Mouse (Mus musculus) bone marrow, adult 2 months (tissue): ENCODE data around the gene Zc3h18. TPM values are rescaled to one million over a fixed set of nuclear protein-coding genes. Genes with fewer than 3 reads are reported as not detected.

ENCODE experiments used
- H3K27ac ChIP-seq: fragments of 200-500 bp; 2 replicates; pipeline ENCODE4 v1.5.1; 2012; ENCODE audit warnings: low read depth, mild to moderate bottlenecking, control low read depth, inconsistent platforms, low read length; ENCODE audit not compliant: control insufficient read depth, poor library complexity, insufficient read depth
- H3K4me1 ChIP-seq: fragments of 200-500 bp; 2 replicates; pipeline ENCODE4 v1.6.1; 2011; ENCODE audit warnings: low read length; ENCODE audit not compliant: control insufficient read depth, insufficient read depth
- H3K4me3 ChIP-seq: fragments of 200-500 bp; replicated peaks from 2 replicates; pipeline ENCODE3; 2011; ENCODE audit warnings: mild to moderate bottlenecking, low read depth, low read length, control low read depth; ENCODE audit not compliant: control insufficient read depth
- CTCF ChIP-seq: fragments of 200-500 bp; IDR thresholded peaks from 2 replicates; pipeline ENCODE4 v1.5.1; 2011; ENCODE audit warnings: low read length, control low read depth; ENCODE audit not compliant: control insufficient read depth, insufficient read depth
- POLR2A ChIP-seq: fragments of 200-500 bp; IDR thresholded peaks from 2 replicates; pipeline ENCODE4 v1.6.1; 2011; ENCODE audit warnings: low read depth, mild to moderate bottlenecking, control low read depth, low read length, borderline replicate concordance; ENCODE audit not compliant: control insufficient read depth
- WGBS: fragments of 180-500 bp; shearing (Covaris S2); methylation state at CpG from one replicate; pipeline ENCODE4 v1.1.7; 2018; 5-methylcytosine and 5-hydroxymethylcytosine counted together
- polyA plus RNA-seq: library from polyadenylated mRNA; stranded (reverse); fragments of >200 nt; gene quantifications from 2 replicates; pipeline ENCODE4 v1.2.4, GENCODE M21; 2011; ENCODE audit warnings: low replicate concordance; ENCODE audit not compliant: missing spikeins, insufficient read depth, insufficient read length

Gene Zc3h18
- polyA plus RNA-seq, 1 experiment = 50.7 TPM

GRCm38 (mm10) chr8:122355642-122356606 is 20.5 kb upstream of the Zc3h18 start:
- no peaks in the 10 kb centered on the region; the same call in 1 of the 2 replicates for H3K4me1 ChIP-seq
- TF ChIP-seq POLR2A (no peak), CTCF (no peak)
- WGBS = 39% methylated on average over 9 of the region's 9 CpGs
- no peak overlapping the region for H3K4me3 ChIP-seq
- H3K27ac ChIP-seq = no peak overlapping the region

- Histone ChIP-seq H3K4me3 (no peak overlapping the region), H3K4me1 (no peaks in the 10 kb centered on the region; the same call in 1 of the 2 replicates), H3K27ac (no peak overlapping the region)
- no peak for TF ChIP-seq CTCF
- no peak for TF ChIP-seq POLR2A
- 87% methylated on average over 11 of the region's 11 CpGs for WGBS
These were observed 19.2 kb upstream of the Zc3h18 start for GRCm38 (mm10) chr8:122357202-122357601.

GRCm38 (mm10) chr8:122357641-122358040 is 18.8 kb upstream of the Zc3h18 start:
- Histone ChIP-seq H3K4me1 (no peaks in the 10 kb centered on the region; the same call in 1 of the 2 replicates), H3K4me3 (no peak overlapping the region), H3K27ac (no peak overlapping the region)
- WGBS = 59% methylated on average over 5 of the region's 5 CpGs
- TF ChIP-seq POLR2A (no peak), CTCF (no peak)

GRCm38 (mm10) chr8:122359111-122359775 is 17.2 kb upstream of the Zc3h18 start:
- 82% methylated on average over 15 of the region's 15 CpGs for WGBS
- Histone ChIP-seq H3K4me3 (no peak overlapping the region), H3K27ac (no peak overlapping the region), H3K4me1 (no peaks in the 10 kb centered on the region; the same call in 1 of the 2 replicates)
- TF ChIP-seq CTCF = no peak
- TF ChIP-seq POLR2A = no peak

GRCm38 (mm10) chr8:122360696-122361416 is 15.6 kb upstream of the Zc3h18 start, which contains the start of gene Trhr2:
Gene Trhr2 (minus strand): TSS chr8:122360746.
- no peak within 1 kb of the TSS for H3K4me3 ChIP-seq
- TF ChIP-seq CTCF = no peak
- TF ChIP-seq POLR2A = no peak
- H3K4me1 ChIP-seq = no peaks in the 10 kb centered on the region
- 78% methylated on average over 7 of the region's 7 CpGs for WGBS
- no peak within 1 kb of the TSS for H3K27ac ChIP-seq

- WGBS = 66% methylated on average over 5 of the region's 5 CpGs
- Histone ChIP-seq H3K4me1 (no peaks in the 10 kb centered on the region), H3K27ac (no peak overlapping the region), H3K4me3 (no peak overlapping the region)
- TF ChIP-seq CTCF (no peak), POLR2A (no peak)
These were observed 14.1 kb upstream of the Zc3h18 start for GRCm38 (mm10) chr8:122362271-122362670.

- no peak for TF ChIP-seq CTCF
- no peak for TF ChIP-seq POLR2A
- no peak overlapping the region for H3K27ac ChIP-seq
- H3K4me1 ChIP-seq = no peaks in the 10 kb centered on the region
- no peak overlapping the region for H3K4me3 ChIP-seq
- 58% methylated on average over 8 of the region's 8 CpGs for WGBS
These were observed 13.4 kb upstream of the Zc3h18 start for GRCm38 (mm10) chr8:122362967-122363366.

- no peak overlapping the region for H3K27ac ChIP-seq
- TF ChIP-seq POLR2A (no peak), CTCF (no peak)
- H3K4me1 ChIP-seq = no peaks in the 10 kb centered on the region
- 82% methylated on average over 10 of the region's 10 CpGs for WGBS
- H3K4me3 ChIP-seq = no peak overlapping the region
These were observed 7.9 kb upstream of the Zc3h18 start for GRCm38 (mm10) chr8:122368494-122368893.
